Mouse (Mus musculus) colon, adult 2 months (tissue): Measurements from ENCODE around the gene Slc24a2. TPM values are rescaled to one million over a fixed set of nuclear protein-coding genes. Genes with fewer than 3 reads are reported as not detected.

Experiments
- polyA plus RNA-seq: library from polyadenylated mRNA; depleted of rRNA; stranded (reverse); fragments of >200 nt; gene quantifications from 2 replicates; pipeline ENCODE4 v1.2.3, GENCODE M21; 2012; rRNA removed

Gene Slc24a2
- 0.02 and 0.07 TPM in 2 replicates for polyA plus RNA-seq

GRCm38 (mm10) chr4:87229960-87230551, at the start of gene Slc24a2:
Gene Slc24a2, minus strand, starts transcription at chr4:87230477.

